Mouse (Mus musculus): Measurements from ENCODE around the gene Lsp1. TPM values are rescaled to one million over a fixed set of nuclear protein-coding genes. Genes with fewer than 3 reads are reported as not detected.

Lsp1 gene
- total RNA-seq (2023): 696 TPM

DNA sequence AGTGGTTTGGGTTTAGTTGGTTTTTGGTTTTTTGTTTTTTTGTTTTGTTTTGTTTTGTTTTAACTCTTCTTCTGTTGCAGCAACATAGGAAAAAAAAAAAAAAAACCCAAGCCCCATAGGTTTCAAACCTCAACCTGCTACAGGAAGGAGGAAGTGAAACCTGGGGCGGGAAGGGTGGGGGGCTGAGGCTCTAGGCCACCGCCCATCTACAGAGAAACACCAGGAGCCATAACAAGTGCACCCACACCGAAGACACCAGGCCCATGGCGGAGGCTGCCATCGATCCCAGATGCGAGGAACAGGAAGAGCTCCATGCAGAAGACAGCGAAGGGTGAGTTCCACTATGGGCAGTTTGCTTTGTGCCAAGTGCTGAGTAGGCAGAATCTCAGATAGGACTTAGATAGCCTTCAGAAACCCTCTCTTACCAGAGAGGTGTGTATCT is at the start of gene Lsp1:
Lsp1 (plus strand) TSS at position 174 of the 442 bp plus-strand sequence.

GRCm38 (mm10) chr7:142434137-142434865 is 26.3 kb upstream of the Lsp1 start, which contains the start of gene Syt8:
Gene Syt8, plus strand, starts transcription at chr7:142434850.

DNA sequence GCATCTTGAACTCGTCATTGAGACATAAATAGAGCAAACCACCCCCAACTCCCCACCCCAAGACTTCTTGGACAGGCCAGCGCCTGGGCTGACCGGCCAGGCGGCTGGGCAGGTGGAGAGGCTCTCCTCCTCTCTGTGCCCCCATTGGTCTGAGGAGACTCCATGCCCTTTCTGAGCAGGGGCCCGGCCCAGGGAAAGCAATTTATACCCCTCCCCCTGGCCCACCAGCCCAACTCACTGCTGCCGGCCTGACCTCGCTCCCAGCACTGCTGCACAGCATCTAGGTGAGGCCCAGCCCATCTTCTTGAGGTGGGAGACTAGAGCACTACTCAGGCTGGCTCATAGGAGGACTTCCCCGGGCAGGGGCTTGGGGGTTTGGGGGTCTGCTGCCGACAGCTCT is 19.0 kb upstream of the Lsp1 start, which contains the start of gene Tnni2:
Tnni2 (plus strand) TSS at position 224 of the 400 bp plus-strand sequence.

DNA sequence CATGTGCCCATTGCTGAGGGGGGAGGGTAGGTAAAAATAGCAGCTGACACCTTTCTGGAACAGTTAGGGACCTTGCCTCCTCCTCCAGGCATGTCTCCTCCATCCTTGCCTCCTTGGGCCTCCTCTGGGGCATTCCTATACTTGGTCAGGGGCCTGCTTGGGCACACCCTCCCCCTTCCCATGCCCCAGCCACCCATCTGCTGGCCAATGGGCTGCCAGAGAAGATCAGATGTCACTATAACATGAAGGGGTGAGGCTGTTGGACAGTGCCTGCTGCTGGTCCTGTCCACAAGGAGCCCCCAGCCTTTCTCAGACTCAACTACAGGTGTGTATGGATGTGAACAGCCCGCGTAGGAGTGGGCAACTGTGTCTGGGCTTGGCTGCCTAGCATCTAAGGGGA is 38.0 kb downstream of the Lsp1 start, which contains the start of gene Tnnt3:
Tnnt3 (plus strand) TSS at position 262 of the 400 bp plus-strand sequence.

DNA sequence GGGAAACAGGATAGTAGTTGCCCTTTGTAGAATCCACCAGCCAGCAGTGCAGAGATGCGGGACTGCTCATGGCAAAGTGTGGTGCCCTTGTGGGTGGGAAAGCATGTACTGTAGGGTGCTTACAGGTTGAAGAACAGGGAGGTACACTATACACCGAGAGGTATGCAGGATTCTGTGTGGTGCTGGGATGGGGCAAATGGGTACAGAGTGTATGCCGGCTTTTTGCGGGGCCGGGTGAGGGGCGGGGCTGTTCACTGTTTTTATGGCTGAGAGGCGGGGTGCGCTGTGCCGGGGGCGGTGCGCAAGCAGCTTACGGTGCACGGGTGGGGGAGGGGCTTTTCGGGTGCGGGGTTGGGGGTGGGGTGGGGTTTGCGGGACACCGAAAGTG is 72.1 kb downstream of the Lsp1 start, which contains the start of gene Mrpl23:
Mrpl23 (plus strand) TSS at position 16 of the 388 bp plus-strand sequence.

Other genes with a start within 250 kb of the Lsp1 start
- not detected for gene Gm7579, start 248.9 kb upstream of the Lsp1 start, total RNA-seq (2023)
- not detected for gene Krtap5-5, start 230.8 kb upstream of the Lsp1 start, total RNA-seq (2023)
- not detected for gene Gm40460, start 219.7 kb upstream of the Lsp1 start, total RNA-seq (2023)
- gene Gm2431, start 202.5 kb upstream of the Lsp1 start, total RNA-seq (2023): not detected
- not detected for gene Gm4559, start 186.4 kb upstream of the Lsp1 start, total RNA-seq (2023)
- not detected for gene Krtap5-1, start 163.7 kb upstream of the Lsp1 start, total RNA-seq (2023)
- gene Krtap5-4, start 157.3 kb upstream of the Lsp1 start, total RNA-seq (2023): not detected
- 14.5 TPM for gene Ifitm10, start 87.1 kb upstream of the Lsp1 start, total RNA-seq (2023)
- gene Gm49369, start 78.1 kb upstream of the Lsp1 start, total RNA-seq (2023): 3.6 TPM
- gene Ctsd, start 72.8 kb upstream of the Lsp1 start, total RNA-seq (2023): 213 TPM
- gene Syt8, start 26.0 kb upstream of the Lsp1 start, total RNA-seq (2023): not detected
- not detected for gene Tnni2, start 19.0 kb upstream of the Lsp1 start, total RNA-seq (2023)
- 46.5 TPM for gene Tnnt3, start 38.0 kb downstream of the Lsp1 start, total RNA-seq (2023)
- 14.5 TPM for gene Mrpl23, start 71.9 kb downstream of the Lsp1 start, total RNA-seq (2023)
- not detected for gene Igf2, start 206.0 kb downstream of the Lsp1 start, total RNA-seq (2023)
- gene Gm49394, start 209.1 kb downstream of the Lsp1 start, total RNA-seq (2023): not detected